Mouse (Mus musculus): ENCODE results near the gene Flad1. TPM values are rescaled to one million over a fixed set of nuclear protein-coding genes. Genes with fewer than 3 reads are reported as not detected.
A peak's percentile ranks its signal among the peaks of the same experiment; 100 is the strongest.

Flad1 gene
- polyA plus RNA-seq, 1 experiment: 67.6 TPM

DNA sequence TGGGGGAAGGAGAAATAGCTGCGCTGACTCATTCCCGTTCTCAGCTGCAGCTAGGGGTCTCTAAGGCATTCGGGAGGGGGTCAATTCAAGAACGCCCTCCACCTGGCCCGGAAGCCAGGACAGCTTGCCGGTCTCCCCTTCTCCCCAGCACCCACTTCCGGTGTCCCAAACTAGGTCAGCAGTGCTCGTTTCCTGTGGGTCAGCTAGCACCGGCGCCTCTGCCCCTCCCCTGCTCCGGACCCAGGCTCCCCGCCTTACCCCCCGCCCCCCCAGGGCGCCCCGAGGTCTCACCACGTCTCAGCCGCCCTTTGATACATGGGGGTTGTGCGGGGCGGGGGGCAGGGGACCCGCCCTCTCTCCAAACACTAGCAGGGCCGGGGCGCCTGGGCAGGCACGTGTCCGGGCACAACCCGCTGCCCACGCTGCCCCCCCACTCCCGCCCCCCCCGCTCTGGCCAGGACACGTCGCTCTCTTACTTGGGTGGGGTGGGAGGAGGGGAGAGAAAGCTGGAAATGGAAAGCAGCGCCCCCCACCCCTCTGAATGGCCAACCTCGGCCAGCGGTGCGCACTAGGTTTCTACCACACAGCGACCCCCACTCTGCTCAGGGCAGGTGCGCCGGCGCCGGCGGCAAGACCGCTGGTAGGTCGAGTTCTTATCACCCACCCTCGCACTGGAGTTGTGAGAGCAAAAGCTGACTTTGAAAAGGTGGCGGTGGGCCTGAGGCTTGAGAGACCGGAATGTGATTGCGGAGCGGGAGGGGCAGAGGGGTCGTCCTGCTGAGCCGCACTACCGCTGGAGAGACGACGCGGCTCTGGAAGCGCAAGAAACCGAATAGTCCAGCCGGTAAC lies 19.8 kb downstream of the Flad1 start:
- Histone ChIP-seq H3K27ac (ENCODE audit: control insufficient read depth, insufficient read depth, low read depth, low read length) (peak overlapping the region; percentile 88), H3K4me1 (ENCODE audit: control insufficient read depth, insufficient read depth, low read length) (peaks cover 25% of the 10 kb centered on the region), H3K27me3 (ENCODE audit: control insufficient read depth, insufficient read depth, low read length) (no peaks in the 10 kb centered on the region), H3K36me3 (ENCODE audit: control insufficient read depth, insufficient read depth, low read length) (no peaks in the 10 kb centered on the region), H3K4me3 (ENCODE audit: control insufficient read depth, low read depth, low read length) (peak overlapping the region; percentile 88)
- TF ChIP-seq POLR2A (IDR thresholded peaks at IDR 0.05; ENCODE audit: control insufficient read depth, low read depth, low read length) (no peak), CTCF (IDR thresholded peaks at IDR 0.05; ENCODE audit: control insufficient read depth, insufficient read depth, insufficient replicate concordance, low read depth, low read length) (no peak)

DNA sequence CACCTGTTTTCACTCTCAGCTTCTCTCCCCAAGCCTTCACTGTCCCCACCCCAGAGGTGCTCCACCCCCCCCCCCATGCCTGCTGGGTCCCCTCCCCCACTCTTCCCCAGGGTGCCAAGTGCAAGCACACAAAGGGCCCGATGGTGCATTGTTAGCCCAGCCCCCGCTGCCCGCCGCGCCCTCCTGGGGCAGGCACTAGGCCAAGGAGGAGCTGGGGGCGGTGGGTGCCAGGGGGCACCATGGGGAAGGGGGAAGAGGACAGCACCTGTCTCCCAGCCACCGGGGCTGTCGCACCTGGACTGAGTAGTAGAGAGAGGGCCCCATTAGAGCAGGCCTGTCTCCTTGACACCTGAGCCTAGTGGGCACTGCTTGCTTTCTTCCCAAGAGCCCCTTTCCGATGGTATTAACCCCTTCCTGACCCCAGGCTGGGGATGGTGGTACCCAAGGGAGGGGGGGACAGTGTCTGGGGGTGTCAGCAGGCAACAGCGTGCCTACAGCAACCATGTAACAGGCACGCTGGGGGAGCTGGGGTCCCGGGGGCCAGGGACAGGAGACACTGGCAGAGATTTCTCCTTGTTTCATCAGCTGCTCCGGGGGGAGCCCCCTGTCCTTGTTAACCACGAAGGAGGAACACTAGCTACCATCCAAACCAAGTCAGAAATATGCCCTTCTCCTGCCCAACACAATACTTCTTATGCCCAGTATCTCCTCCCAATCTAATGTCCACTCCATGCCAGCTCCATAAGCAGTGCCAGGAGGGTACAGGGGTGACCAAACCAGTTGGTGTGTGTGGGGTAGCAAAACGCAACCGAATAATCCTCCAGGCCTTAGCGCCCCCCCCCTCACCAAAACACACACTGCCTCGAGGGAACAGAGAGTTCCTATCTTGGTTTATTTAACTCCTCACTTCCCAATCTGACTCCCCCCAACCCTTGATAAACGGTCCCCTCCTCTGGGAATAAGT lies 20.7 kb downstream of the Flad1 start:
- TF ChIP-seq CTCF (IDR thresholded peaks at IDR 0.05; ENCODE audit: control insufficient read depth, insufficient read depth, insufficient replicate concordance, low read depth, low read length) (no peak), POLR2A (IDR thresholded peaks at IDR 0.05; ENCODE audit: control insufficient read depth, low read depth, low read length) (no peak)

DNA sequence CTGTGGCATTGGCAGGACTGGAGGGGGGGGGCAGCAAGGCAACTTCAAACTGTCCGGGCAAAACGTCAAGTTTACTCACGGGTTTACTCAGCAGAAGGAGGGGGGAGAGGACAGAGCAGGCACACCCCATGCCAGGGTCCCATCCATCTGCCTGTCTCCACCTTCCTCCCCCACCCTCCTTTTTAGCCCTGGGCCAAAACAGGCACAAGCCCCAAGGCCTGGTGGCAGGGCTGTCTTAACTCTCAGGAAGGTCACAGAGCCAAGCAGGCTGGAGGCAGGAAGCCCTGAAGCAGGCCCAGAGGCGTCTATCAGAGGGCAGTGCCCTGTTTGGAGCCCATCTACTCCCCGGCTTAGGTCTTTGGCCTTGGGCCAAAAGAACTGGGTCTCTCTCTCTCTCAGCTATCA lies 21.6 kb downstream of the Flad1 start:
- TF ChIP-seq POLR2A (IDR thresholded peaks at IDR 0.05; ENCODE audit: control insufficient read depth, low read depth, low read length) (no peak), CTCF (IDR thresholded peaks at IDR 0.05; ENCODE audit: control insufficient read depth, insufficient read depth, insufficient replicate concordance, low read depth, low read length) (no peak)
- Histone ChIP-seq H3K27me3 (ENCODE audit: control insufficient read depth, insufficient read depth, low read length) (no peaks in the 10 kb centered on the region), H3K4me3 (ENCODE audit: control insufficient read depth, low read depth, low read length) (no peak overlapping the region), H3K36me3 (ENCODE audit: control insufficient read depth, insufficient read depth, low read length) (no peaks in the 10 kb centered on the region), H3K27ac (ENCODE audit: control insufficient read depth, insufficient read depth, low read depth, low read length) (no peak overlapping the region; the same call in 1 of the 2 replicates), H3K4me1 (ENCODE audit: control insufficient read depth, insufficient read depth, low read length) (peaks cover 14% of the 10 kb centered on the region)

More for the DNA sequence above, 20.7 kb downstream of the Flad1 start:
- Histone ChIP-seq H3K4me1 (ENCODE audit: control insufficient read depth, insufficient read depth, low read length) (peaks cover 22% of the 10 kb centered on the region), H3K4me3 (ENCODE audit: control insufficient read depth, low read depth, low read length) (peak overlapping the region; percentile 88), H3K27ac (ENCODE audit: control insufficient read depth, insufficient read depth, low read depth, low read length) (peak overlapping the region; percentile 54), H3K27me3 (ENCODE audit: control insufficient read depth, insufficient read depth, low read length) (no peaks in the 10 kb centered on the region), H3K36me3 (ENCODE audit: control insufficient read depth, insufficient read depth, low read length) (no peaks in the 10 kb centered on the region)

DNA sequence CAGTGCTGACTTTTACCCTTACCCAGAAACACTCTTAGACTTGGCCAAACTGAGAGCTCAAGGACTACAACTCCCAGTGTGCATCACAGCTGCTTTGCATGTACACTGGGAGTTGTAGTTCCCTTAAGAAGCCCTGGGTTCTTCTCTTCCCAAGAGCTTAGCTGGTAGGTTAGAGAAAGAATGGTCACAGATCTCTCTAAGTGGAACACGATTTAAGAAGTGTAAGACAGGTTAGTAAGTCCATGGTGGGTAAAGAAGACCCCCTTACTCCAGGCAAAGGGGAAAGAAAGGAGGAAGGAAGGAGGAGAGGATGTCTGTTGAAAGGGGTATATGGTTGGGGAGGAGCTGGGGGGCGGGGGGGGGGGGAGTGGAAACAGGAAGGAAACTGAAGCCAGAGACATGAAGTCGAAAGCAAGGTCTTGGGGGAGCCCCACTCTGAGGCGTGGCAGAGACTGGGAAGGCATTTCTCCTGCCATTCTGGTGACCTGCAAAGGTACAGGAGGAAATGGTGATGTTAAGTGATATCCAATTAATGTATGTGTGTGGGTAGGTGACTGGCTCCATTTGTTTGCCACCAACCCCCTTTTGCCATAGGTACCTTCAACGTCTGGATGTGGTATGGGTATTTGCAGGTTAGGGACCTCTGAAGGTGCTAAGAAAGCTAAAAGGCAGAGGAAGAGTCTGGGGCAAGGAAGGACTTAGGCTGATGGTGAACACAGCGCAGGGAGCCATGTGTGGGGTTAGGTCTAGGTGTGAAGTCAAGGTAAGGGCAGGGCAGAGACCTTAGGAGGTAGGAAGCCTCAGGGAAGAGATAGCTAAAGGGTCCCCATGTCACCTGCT lies 22.5 kb downstream of the Flad1 start:
- no peaks in the 10 kb centered on the region for H3K27me3 ChIP-seq (ENCODE audit: control insufficient read depth, insufficient read depth, low read length)

DNA sequence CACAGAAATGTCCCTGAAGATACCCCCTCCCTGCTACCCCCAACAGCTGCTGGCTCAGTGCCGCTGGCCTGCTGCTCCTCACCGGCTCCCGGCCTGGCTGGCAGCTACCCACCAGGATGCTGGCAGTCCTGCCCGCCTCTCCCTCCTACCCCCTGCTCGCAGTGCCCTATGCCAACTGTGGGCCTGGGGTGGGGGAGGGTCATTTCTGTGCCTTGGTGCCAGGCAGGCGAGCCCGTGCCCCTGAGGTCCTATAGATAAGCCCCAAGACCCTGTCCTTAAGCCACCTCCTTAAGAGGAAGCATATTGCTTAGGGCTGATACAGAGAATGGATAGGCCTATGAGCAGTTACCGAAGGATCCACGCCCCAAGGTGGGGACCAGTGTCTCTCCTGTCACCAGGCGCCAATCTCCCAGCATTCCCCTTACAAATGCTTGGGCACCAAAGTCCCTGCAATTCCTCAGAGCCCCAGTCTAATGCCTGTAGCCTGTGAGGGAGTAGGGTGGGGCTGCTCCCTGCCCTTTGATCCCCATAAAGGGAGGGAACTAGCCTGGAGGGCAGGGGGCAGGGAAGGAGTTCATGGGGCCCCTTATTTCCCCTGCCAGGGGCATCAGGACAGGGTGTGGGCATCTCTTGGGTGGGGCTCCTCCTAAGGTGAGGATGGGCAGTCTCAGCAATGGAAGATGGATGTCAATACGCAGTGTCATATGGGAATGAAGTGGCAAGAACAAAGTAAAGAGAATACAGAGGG lies 23.4 kb downstream of the Flad1 start:
- no peak overlapping the region for H3K4me3 ChIP-seq (ENCODE audit: control insufficient read depth, low read depth, low read length)
- no peak for TF ChIP-seq CTCF (IDR thresholded peaks at IDR 0.05; ENCODE audit: control insufficient read depth, insufficient read depth, insufficient replicate concordance, low read depth, low read length)
- TF ChIP-seq POLR2A (IDR thresholded peaks at IDR 0.05; ENCODE audit: control insufficient read depth, low read depth, low read length): no peak
- H3K27ac ChIP-seq (ENCODE audit: control insufficient read depth, insufficient read depth, low read depth, low read length): no peak overlapping the region
- H3K27me3 ChIP-seq (ENCODE audit: control insufficient read depth, insufficient read depth, low read length): no peaks in the 10 kb centered on the region
- H3K36me3 ChIP-seq (ENCODE audit: control insufficient read depth, insufficient read depth, low read length): no peaks in the 10 kb centered on the region
- H3K4me1 ChIP-seq (ENCODE audit: control insufficient read depth, insufficient read depth, low read length): peaks cover 11% of the 10 kb centered on the region

More for the DNA sequence above, 22.5 kb downstream of the Flad1 start:
- peaks cover 14% of the 10 kb centered on the region for H3K4me1 ChIP-seq (ENCODE audit: control insufficient read depth, insufficient read depth, low read length)
- TF ChIP-seq CTCF (IDR thresholded peaks at IDR 0.05; ENCODE audit: control insufficient read depth, insufficient read depth, insufficient replicate concordance, low read depth, low read length): no peak
- TF ChIP-seq POLR2A (IDR thresholded peaks at IDR 0.05; ENCODE audit: control insufficient read depth, low read depth, low read length): no peak
- H3K4me3 ChIP-seq (ENCODE audit: control insufficient read depth, low read depth, low read length): no peak overlapping the region
- no peaks in the 10 kb centered on the region for H3K36me3 ChIP-seq (ENCODE audit: control insufficient read depth, insufficient read depth, low read length)
- H3K27ac ChIP-seq (ENCODE audit: control insufficient read depth, insufficient read depth, low read depth, low read length): no peak overlapping the region

DNA sequence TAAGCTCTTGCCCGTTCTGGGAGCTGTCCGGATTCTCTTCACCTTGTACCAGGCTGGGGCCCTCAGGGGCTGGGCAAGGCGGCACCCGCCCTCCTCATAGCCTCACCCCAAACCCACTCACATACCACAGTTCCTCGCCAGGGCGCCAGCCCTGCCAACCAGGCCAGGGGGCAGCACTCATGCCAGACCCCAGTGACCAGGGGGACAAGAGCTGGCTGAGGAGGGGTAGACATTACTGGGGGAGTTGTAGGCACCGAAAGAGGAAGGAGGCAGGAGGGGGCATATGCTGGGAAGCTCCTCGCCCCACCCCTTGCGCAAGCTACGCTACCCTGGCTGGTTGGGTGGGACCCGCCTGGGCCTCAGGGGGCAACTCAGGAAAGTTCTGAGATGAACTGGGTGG lies 24.0 kb downstream of the Flad1 start:
- no peak overlapping the region for H3K4me3 ChIP-seq (ENCODE audit: control insufficient read depth, low read depth, low read length)
- no peaks in the 10 kb centered on the region for H3K27me3 ChIP-seq (ENCODE audit: control insufficient read depth, insufficient read depth, low read length)
- TF ChIP-seq CTCF (IDR thresholded peaks at IDR 0.05; ENCODE audit: control insufficient read depth, insufficient read depth, insufficient replicate concordance, low read depth, low read length) (no peak), POLR2A (IDR thresholded peaks at IDR 0.05; ENCODE audit: control insufficient read depth, low read depth, low read length) (no peak)
- H3K36me3 ChIP-seq (ENCODE audit: control insufficient read depth, insufficient read depth, low read length): no peaks in the 10 kb centered on the region
- H3K27ac ChIP-seq (ENCODE audit: control insufficient read depth, insufficient read depth, low read depth, low read length): no peak overlapping the region
- H3K4me1 ChIP-seq (ENCODE audit: control insufficient read depth, insufficient read depth, low read length): peaks cover 9% of the 10 kb centered on the region
